Mouse (Mus musculus) adrenal gland, adult 2 months (tissue): ENCODE measurements around the gene Hmgcs1. TPM values are rescaled to one million over a fixed set of nuclear protein-coding genes. Genes with fewer than 3 reads are reported as not detected.
"Not testable (repeated sequence)": the region's sequence is repeated elsewhere in the genome, so short reads cannot be mapped to it uniquely, and the experiment has no call there.

Source experiments
- DNase-seq: peaks from one replicate; pipeline ENCODE4 v3.0.0; 2021
- long read RNA-seq: library from polyadenylated mRNA; stranded (forward); transcript quantifications from one replicate; pipeline ENCODE4 v2.0.0, GENCODE M21; 2021
- polyA plus RNA-seq: library from polyadenylated mRNA; depleted of rRNA; stranded (reverse); fragments of >200 nt; gene quantifications from 2 replicates; pipeline ENCODE4 v1.2.3, GENCODE M21; 2012; rRNA removed
- total RNA-seq, 2 experiments: library from RNA; stranded (reverse); gene quantifications; 2 replicates each; pipeline ENCODE4 v1.2.3; 2021

Hmgcs1 gene
- 100 to 1,000 TPM; 155 to 624 TPM for total RNA-seq
- 24.6 and 46.2 TPM in 2 replicates for polyA plus RNA-seq
- long read RNA-seq, transcript Hmgcs1-202 (11 exons, 3,464 nt), result minor isoform, 46 of 139 reads
- long read RNA-seq, transcript Hmgcs1-201 (10 exons, 3,245 nt), result major isoform, 81 of 139 reads
- long read RNA-seq, partial matches to known transcripts, result 4 of 139 reads
- long read RNA-seq, other reads (novel, unspliced or antisense), result 8 of 139 reads

- DNase-seq, result peak; percentile 100
These were observed at the start of gene Hmgcs1 for GRCm38 (mm10) chr13:119690039-119690728. Gene Hmgcs1 (plus strand): TSS chr13:119690379.

- no peak for DNase-seq
These were observed 49.7 kb upstream of the Hmgcs1 start for GRCm38 (mm10) chr13:119640504-119640903.

- peak; percentile 52 for DNase-seq
These were observed 49.0 kb upstream of the Hmgcs1 start for GRCm38 (mm10) chr13:119641145-119641544.

DNA sequence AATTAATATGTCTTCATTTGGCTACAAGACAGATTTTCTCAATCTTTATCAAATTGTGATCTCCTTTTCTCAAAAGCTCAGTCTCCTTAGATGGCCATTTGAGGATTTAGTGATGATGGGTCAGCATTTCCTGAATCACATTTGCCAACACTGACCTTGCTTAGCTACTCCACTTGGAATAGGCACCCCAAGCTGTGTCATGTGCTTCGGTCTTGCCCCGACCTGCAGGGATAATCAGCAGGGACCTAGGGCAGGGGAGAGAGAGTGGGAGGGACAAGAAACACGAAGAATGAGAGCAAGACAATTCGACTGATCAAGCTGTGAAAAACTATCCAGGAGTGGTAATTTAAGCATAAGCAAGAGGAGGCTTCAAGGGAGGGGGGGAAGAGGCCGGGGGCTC, 45.4 kb upstream of the Hmgcs1 start:
- DNase-seq, result peak; percentile 47

DNA sequence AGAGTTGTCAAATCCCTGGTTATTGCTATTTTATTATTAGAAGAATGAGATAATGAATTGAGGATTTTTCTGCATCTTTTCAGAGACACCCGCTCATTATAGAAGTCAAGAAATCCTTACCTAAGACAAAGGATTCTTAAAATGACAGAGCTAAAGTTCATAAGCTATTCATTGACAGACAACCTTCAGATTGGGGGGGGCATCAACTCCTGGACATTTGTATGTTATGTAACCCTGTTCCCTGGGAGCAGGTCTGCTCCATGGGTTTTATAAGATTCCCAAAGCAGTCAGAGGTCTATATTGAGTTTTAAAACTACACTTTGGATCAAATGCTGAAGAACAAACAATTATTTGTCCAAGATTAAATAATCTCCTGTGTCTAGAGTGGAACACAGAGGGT, 43.7 kb upstream of the Hmgcs1 start:
- no peak for DNase-seq

GRCm38 (mm10) chr13:119648891-119649698, 41.1 kb upstream of the Hmgcs1 start:
- no peak for DNase-seq

GRCm38 (mm10) chr13:119649699-119650046, 40.5 kb upstream of the Hmgcs1 start:
- no peak for DNase-seq

DNA sequence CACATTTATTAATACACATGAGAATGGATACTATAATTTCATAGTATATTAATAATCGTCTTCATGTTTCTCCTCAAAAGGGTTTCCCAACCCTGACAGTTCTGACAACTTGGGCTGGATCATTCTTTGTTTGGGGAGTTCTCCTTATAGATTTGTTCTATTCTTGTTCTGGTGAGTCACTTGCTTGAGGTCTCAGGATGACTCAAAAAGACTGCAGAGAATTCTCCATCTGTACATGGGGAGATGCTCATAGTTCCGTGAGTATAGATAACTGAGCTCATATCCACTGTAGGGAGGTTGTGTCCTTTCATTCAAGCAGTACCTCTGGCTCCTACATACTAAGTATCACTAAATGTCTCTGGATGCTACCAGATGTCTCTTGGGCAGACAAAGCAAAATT, 35.4 kb upstream of the Hmgcs1 start:
- DNase-seq, result no peak

- DNase-seq, result no peak
These were observed 33.9 kb upstream of the Hmgcs1 start for GRCm38 (mm10) chr13:119656246-119656645.

DNA sequence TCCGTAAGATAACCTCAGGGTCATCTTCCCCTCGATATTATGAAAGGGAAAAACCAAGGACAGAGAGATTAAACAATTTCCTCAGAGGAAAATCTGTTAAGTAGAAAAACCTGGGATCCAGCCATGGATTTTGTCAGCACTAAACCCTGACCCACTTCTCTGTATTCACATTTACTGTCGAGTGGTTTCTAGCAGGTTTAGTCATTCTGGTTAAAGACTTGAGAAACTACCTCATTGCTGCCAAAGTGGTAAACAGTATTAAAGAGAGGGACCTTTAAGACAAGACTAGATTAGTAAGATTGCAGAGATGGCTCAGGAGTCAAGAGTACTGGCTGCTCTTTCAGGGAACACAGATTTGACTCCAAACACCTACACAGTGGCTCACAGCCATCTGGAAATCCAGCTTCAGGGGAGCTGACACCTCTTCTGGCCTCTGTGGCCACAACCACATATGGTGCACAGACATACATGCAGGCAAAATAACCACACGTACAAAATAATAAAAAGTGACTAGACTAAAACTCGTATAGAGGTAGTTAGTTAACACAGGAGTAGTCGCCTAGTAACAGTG, 33.2 kb upstream of the Hmgcs1 start:
- peak; percentile 61 for DNase-seq

GRCm38 (mm10) chr13:119661420-119661819, 28.8 kb upstream of the Hmgcs1 start:
- DNase-seq, result peak; percentile 49

DNA sequence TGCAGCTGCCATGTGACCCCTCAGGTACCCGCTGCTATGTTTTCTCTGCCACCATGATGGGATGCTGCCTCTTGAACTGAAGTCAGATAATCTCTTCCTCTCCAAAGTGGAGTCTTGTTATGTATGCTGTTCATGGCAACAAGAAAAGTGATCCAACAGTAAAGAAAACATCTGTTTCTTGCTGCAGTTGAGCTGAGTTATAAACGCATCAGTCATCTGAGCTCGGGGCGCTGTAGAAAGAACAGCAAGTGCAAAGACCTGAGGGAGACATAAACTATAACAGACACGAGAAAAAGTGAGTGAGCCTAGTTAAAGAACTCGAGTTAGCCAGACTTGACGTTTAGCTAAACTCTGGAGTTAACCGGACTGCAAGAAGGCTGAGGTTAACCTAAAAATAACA, 11.4 kb upstream of the Hmgcs1 start:
- DNase-seq, result no peak

GRCm38 (mm10) chr13:119679721-119680120, 10.5 kb upstream of the Hmgcs1 start:
- peak; percentile 48 for DNase-seq

- DNase-seq, result no peak
These were observed 9.0 kb upstream of the Hmgcs1 start for GRCm38 (mm10) chr13:119681161-119681560.

GRCm38 (mm10) chr13:119684416-119685177, 5.6 kb upstream of the Hmgcs1 start:
- DNase-seq, result no peak

DNA sequence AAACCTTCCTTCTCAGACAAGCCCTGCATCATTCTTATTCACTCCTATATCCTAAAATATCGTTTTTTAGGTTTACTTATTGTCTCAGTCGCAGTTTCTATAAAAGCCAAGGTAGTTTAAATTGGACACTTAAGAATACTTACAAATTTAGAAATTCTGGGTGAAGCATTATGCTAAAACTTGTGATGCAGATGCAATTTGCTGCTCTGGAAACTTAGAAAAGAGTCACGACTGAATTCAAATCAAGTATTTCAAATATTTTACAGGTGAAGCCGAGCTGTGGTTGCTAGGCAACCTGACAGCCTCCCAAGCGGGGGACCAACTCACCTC, 505 bp upstream of the Hmgcs1 start:
- no peak for DNase-seq

DNA sequence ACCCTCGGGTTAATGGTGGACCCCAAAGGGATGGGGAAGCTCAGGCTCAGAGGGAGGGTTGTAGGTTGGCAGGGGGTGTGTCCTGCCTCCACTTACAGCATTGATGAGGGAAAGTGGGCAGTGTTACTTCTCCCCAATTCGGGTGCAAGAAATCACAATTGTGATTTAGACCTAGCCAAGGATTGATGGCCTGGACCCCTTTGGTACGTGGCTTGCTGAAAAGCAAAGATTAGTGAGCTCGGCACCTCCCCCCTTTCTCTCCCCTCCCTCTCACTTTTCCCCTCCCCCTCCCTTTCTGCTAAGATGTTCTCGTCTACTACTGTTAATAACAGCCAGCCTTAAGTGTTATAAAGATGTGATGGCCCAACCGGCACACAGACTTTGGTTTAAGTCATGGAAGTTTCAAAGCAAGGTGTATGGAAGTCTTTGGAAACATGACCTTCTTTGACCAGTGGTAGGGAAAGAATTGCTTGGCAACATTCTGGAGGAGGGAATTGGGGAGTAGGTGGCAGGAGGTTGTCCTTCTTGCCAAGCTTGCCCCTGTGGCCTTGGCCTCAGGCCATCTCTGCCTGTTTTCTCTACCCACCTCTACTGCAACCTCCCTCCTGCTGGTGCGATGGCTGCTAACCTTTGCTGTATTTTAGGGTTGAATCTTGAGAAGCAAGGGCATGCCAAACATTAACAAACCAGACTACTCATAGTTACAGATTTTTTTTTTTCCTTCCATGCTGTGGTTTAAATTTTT, 869 bp downstream of the Hmgcs1 start:
- peak; percentile 71 for DNase-seq

GRCm38 (mm10) chr13:119691958-119692357, 1.8 kb downstream of the Hmgcs1 start:
- not testable (repeated sequence) for DNase-seq

- DNase-seq, result no peak
These were observed 5.5 kb downstream of the Hmgcs1 start for GRCm38 (mm10) chr13:119695676-119696075.

DNA sequence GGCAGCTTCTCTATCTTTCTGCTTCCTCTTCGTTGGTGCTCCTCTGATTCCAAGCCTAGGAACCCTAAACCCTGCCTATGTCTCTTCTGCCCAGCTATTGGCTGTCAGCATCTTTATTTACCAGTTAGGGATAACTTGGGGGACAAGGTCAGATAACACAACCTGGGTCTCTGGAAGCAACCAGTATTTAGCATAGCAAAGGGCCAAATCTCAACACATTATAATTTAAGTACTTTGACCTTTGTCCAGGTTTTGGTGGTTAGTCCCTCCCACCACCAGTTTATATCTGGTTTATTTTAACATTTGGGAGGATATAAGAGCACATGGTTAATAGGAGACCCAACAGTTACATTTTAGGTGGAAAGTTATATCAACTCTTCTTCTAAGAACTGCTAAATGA, 6.3 kb downstream of the Hmgcs1 start:
- DNase-seq, result no peak

GRCm38 (mm10) chr13:119698436-119698835, 8.3 kb downstream of the Hmgcs1 start:
- DNase-seq, result no peak
